Mouse (Mus musculus): ENCODE results near the gene 1700025G04Rik. TPM values are rescaled to one million over a fixed set of nuclear protein-coding genes. Genes with fewer than 3 reads are reported as not detected.
A peak's percentile ranks its signal among the peaks of the same experiment; 100 is the strongest.

1700025G04Rik gene
- total and polyA plus RNA-seq, 2 experiments from 2014 or later, result 25.5 to 43.2 TPM

DNA sequence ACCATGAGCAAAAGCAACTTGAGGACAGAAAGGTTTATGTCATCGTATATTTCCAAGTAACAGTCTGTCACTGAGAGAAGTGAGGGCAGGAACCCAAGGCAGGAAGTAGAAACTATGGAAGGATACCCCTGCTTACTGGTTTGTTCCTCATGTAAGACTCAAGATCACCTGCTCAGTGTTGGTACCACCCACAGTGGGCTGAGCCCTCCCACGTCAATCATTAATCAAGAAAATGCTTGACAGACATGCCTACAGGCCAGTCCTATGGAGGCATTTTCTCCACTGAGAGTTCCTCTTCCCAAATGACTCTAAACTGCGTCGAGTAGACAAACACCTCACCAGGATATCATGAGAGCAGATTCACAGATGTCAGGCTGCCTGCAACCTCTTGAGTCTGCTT lies 64.6 kb downstream of the 1700025G04Rik start:
- Histone ChIP-seq H3K4me3 (ENCODE audit: low read depth, low read length) (no peak overlapping the region), H3K27ac (ENCODE audit: low read depth, low read length) (no peak overlapping the region), H3K4me1 (ENCODE audit: insufficient read depth) (no peaks in the 10 kb centered on the region), H3K36me3 (ENCODE audit: insufficient read depth) (no peaks in the 10 kb centered on the region), H3K9ac (no peak overlapping the region), H3K4me2 (ENCODE audit: low read depth) (no peak overlapping the region), H3K27me3 (ENCODE audit: insufficient read depth, low read length) (no peaks in the 10 kb centered on the region), H3K9me3 (ENCODE audit: low read length) (no peaks in the 10 kb centered on the region)
- 85% methylated on average over 4 of the region's 4 CpGs for WGBS
- TF ChIP-seq CTCF (IDR thresholded peaks at IDR 0.05; ENCODE audit: low read depth), result no peak
- ATAC-seq (no peak), DNase-seq (no peak)

DNA sequence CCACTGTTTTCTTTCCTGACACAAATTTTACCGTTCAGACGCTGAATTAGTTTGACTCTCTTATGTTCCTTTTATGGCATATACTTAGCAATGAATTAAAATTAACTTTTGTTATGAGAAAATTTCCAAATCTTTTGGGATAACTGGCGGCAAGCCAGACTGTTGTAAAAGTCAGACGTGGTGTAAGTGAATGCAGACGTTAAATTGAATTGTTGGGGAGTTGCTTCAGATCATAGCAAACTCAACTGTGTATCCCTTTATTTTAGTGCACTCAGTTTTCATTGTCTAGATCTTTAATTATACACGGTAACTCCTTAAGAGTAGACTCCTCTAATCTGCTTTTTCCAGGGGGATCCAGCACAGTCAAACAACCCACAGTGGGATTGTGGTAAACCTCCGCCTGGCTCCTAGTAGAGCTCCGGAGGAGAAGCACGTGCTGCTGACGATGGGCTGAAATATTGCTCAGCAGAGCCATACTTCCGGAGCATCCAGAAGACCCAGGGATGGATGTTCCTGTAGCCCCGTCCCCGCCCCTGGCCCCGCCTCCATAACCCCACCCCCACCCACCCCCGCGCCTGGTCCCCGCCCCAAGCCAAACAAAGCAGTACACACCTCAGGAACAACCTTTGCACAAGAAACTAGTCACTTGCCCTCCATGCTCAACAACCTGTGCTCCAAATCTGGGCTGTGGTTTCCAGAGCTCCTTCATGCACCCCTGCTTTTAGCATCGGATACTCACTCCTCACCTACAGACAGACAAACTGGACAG lies 65.7 kb downstream of the 1700025G04Rik start:
- WGBS, result 58% methylated on average over 18 of the region's 18 CpGs
- no peak overlapping the region for H3K4me2 ChIP-seq (ENCODE audit: low read depth)
- no peak for TF ChIP-seq CTCF (IDR thresholded peaks at IDR 0.05; ENCODE audit: low read depth)
- H3K4me3 ChIP-seq (ENCODE audit: low read depth, low read length), result no peak overlapping the region
- DNase-seq, result peak; percentile 55
- H3K9ac ChIP-seq, result no peak overlapping the region
- no peak overlapping the region for H3K27ac ChIP-seq (ENCODE audit: low read depth, low read length)
- H3K36me3 ChIP-seq (ENCODE audit: insufficient read depth), result no peaks in the 10 kb centered on the region
- H3K27me3 ChIP-seq (ENCODE audit: insufficient read depth, low read length), result no peaks in the 10 kb centered on the region
- H3K9me3 ChIP-seq (ENCODE audit: low read length), result no peaks in the 10 kb centered on the region
- peak; percentile 65 for ATAC-seq
- no peaks in the 10 kb centered on the region for H3K4me1 ChIP-seq (ENCODE audit: insufficient read depth)

- DNase-seq, result no peak
- no peaks in the 10 kb centered on the region for H3K36me3 ChIP-seq (ENCODE audit: insufficient read depth)
- 96% methylated on average over 6 of the region's 6 CpGs for WGBS
- ATAC-seq, result no peak
- H3K4me3 ChIP-seq (ENCODE audit: low read depth, low read length), result no peak overlapping the region
- H3K4me2 ChIP-seq (ENCODE audit: low read depth), result no peak overlapping the region
- H3K27ac ChIP-seq (ENCODE audit: low read depth, low read length), result no peak overlapping the region
- peaks cover 7% of the 10 kb centered on the region; the same call in 1 of the 2 replicates for H3K4me1 ChIP-seq (ENCODE audit: insufficient read depth)
- H3K9ac ChIP-seq, result no peak overlapping the region
- TF ChIP-seq CTCF (IDR thresholded peaks at IDR 0.05; ENCODE audit: low read depth), result no peak
- H3K27me3 ChIP-seq (ENCODE audit: insufficient read depth, low read length), result no peaks in the 10 kb centered on the region
- no peaks in the 10 kb centered on the region for H3K9me3 ChIP-seq (ENCODE audit: low read length)
Measured at GRCm38 (mm10) chr1:152020812-152021211, 69.1 kb downstream of the 1700025G04Rik start.

GRCm38 (mm10) chr1:152020070-152020469 lies 69.9 kb downstream of the 1700025G04Rik start:
- ATAC-seq (no peak), DNase-seq (no peak)
- Histone ChIP-seq H3K4me2 (ENCODE audit: low read depth) (no peak overlapping the region), H3K27me3 (ENCODE audit: insufficient read depth, low read length) (no peaks in the 10 kb centered on the region), H3K4me1 (ENCODE audit: insufficient read depth) (peaks cover 7% of the 10 kb centered on the region; the same call in 1 of the 2 replicates), H3K27ac (ENCODE audit: low read depth, low read length) (no peak overlapping the region), H3K4me3 (ENCODE audit: low read depth, low read length) (no peak overlapping the region), H3K9ac (no peak overlapping the region), H3K9me3 (ENCODE audit: low read length) (no peaks in the 10 kb centered on the region), H3K36me3 (ENCODE audit: insufficient read depth) (no peaks in the 10 kb centered on the region)
- no peak for TF ChIP-seq CTCF (IDR thresholded peaks at IDR 0.05; ENCODE audit: low read depth)
- WGBS, result 80% methylated on average over 5 of the region's 5 CpGs

DNA sequence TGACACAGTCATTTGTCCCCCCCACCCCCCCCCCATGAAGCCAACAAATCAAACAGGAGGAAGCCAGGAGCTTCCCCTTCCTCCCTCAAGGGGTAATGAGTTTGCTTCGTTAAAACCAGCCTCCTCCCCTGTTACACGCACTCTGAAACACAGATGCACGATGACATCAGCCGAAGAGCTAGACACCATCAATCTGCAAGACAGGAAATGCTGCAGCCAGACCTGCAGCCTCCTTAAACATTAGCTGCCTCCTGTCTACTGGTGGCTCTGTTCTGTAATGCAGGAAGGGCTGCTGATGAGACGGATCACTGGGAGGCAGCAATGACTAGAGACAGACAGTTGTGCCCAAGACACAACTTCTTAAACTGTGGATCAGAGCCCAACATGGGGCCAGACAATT lies 70.7 kb downstream of the 1700025G04Rik start:
- Histone ChIP-seq H3K4me3 (ENCODE audit: low read depth, low read length) (no peak overlapping the region), H3K9ac (no peak overlapping the region), H3K27ac (ENCODE audit: low read depth, low read length) (no peak overlapping the region), H3K4me2 (ENCODE audit: low read depth) (no peak overlapping the region), H3K9me3 (ENCODE audit: low read length) (no peaks in the 10 kb centered on the region), H3K27me3 (ENCODE audit: insufficient read depth, low read length) (no peaks in the 10 kb centered on the region), H3K36me3 (ENCODE audit: insufficient read depth) (no peaks in the 10 kb centered on the region), H3K4me1 (ENCODE audit: insufficient read depth) (peaks cover 7% of the 10 kb centered on the region; the same call in 1 of the 2 replicates)
- WGBS, result 35% methylated on average over 5 of the region's 5 CpGs
- peak; percentile 27 for DNase-seq
- TF ChIP-seq CTCF (IDR thresholded peaks at IDR 0.05; ENCODE audit: low read depth), result no peak; the same call in 1 of the 2 replicates
- peak; percentile 62 for ATAC-seq

DNA sequence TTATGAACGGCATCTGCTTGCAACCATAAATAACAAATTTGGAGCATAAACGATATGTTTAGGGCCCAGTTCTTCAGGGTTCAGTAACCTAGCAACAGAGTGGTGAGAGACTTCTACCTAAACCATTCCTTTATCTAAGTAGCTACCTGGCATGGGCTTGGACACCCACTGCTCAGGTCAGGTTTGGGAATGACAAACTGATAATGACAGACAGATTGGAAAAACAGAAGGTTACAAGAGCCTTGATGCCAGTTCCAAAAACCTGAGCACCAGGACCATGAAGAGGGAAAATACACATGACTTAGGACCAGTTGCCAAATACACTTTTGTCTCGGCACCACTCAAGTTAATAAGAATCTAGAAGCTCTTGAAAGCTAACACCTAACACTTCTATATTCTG lies 71.6 kb downstream of the 1700025G04Rik start:
- H3K36me3 ChIP-seq (ENCODE audit: insufficient read depth), result no peaks in the 10 kb centered on the region
- H3K9ac ChIP-seq, result no peak overlapping the region
- no peaks in the 10 kb centered on the region for H3K27me3 ChIP-seq (ENCODE audit: insufficient read depth, low read length)
- H3K9me3 ChIP-seq (ENCODE audit: low read length), result no peaks in the 10 kb centered on the region
- no peak overlapping the region for H3K27ac ChIP-seq (ENCODE audit: low read depth, low read length)
- 62% methylated on average over 3 of the region's 3 CpGs for WGBS
- ATAC-seq, result no peak
- no peak for TF ChIP-seq CTCF (IDR thresholded peaks at IDR 0.05; ENCODE audit: low read depth)
- no peak overlapping the region for H3K4me2 ChIP-seq (ENCODE audit: low read depth)
- no peak for DNase-seq
- H3K4me1 ChIP-seq (ENCODE audit: insufficient read depth), result peaks cover 7% of the 10 kb centered on the region; the same call in 1 of the 2 replicates
- H3K4me3 ChIP-seq (ENCODE audit: low read depth, low read length), result no peak overlapping the region

DNA sequence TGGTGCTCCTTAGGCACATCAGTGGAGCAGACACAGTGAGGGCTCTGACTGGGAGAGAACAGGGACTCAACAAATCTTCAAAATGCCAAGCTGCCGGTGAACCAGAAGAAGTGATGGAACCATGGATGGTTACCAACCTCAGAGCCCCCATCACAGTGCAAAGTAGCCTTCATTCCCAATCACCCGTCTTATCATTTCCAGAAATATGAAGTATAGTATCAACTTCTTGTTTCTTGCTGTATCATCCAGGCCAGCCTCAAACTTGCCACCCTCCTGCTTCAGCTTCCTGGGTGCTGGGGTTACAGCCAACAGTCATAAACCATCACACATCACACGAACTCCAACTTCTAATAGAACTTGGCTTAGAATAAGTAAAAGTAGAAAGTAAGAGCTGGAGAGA lies 73.3 kb downstream of the 1700025G04Rik start:
- Histone ChIP-seq H3K9me3 (ENCODE audit: low read length) (no peaks in the 10 kb centered on the region), H3K9ac (no peak overlapping the region), H3K27me3 (ENCODE audit: insufficient read depth, low read length) (no peaks in the 10 kb centered on the region), H3K27ac (ENCODE audit: low read depth, low read length) (no peak overlapping the region), H3K4me1 (ENCODE audit: insufficient read depth) (peaks cover 7% of the 10 kb centered on the region; the same call in 1 of the 2 replicates), H3K4me2 (ENCODE audit: low read depth) (no peak overlapping the region), H3K4me3 (ENCODE audit: low read depth, low read length) (no peak overlapping the region), H3K36me3 (ENCODE audit: insufficient read depth) (no peaks in the 10 kb centered on the region)
- ATAC-seq, result no peak
- TF ChIP-seq CTCF (IDR thresholded peaks at IDR 0.05; ENCODE audit: low read depth), result no peak
- DNase-seq, result no peak
- WGBS, result 92% methylated on average over 3 of the region's 3 CpGs
